Mouse (Mus musculus) left cerebral cortex, postnatal 14 days (tissue): Measurements from ENCODE around the gene Sac3d1. TPM values are rescaled to one million over a fixed set of nuclear protein-coding genes. Genes with fewer than 3 reads are reported as not detected.

ENCODE experiments used
- DNase-seq, 2 experiments: peaks; one replicate each; pipeline ENCODE4 v3.0.0; 2021 to 2022; ENCODE audit warnings: low spot score in 2 of 2, mixed read lengths in 1 of 2
- intact Hi-C: fragments of 180-260 bp; cut with DNase I; formaldehyde crosslinking; loops from one replicate; pipeline ENCODE4 v1.15.1; 2025
- total RNA-seq, 2 experiments: library from RNA; stranded (reverse); gene quantifications; 2 replicates each; pipeline ENCODE4 v1.2.3; 2021

The Sac3d1 gene
- total RNA-seq, 2 experiments from 2014 or later, result 23.7 to 24.7 TPM

- intact Hi-C loops, result loop anchor here (10.0 kb wide), 1 partner anchor 255 kb away; the partner anchor contains the start of gene Men1
- DNase-seq, result no peak
Observed at GRCm38 (mm10) chr19:6079983-6080480, 38.4 kb downstream of the Sac3d1 start, which contains the start of gene Tmem262. Gene Tmem262, plus strand, starts transcription at chr19:6080033.

GRCm38 (mm10) chr19:6076564-6077393, 41.7 kb downstream of the Sac3d1 start, which contains the start of gene Vps51:
Gene Vps51, minus strand, starts transcription at chr19:6077231.
- intact Hi-C loops, result no loop called here
- DNase-seq, result peak; percentile 88 to 92

- DNase-seq, result no peak
- intact Hi-C loops, result no loop called here
Observed at GRCm38 (mm10) chr19:6073889-6074288, 44.6 kb downstream of the Sac3d1 start.

GRCm38 (mm10) chr19:6071261-6071660, 47.2 kb downstream of the Sac3d1 start:
- intact Hi-C loops, result no loop called here

GRCm38 (mm10) chr19:6070571-6071250, 47.7 kb downstream of the Sac3d1 start:
- intact Hi-C loops, result no loop called here
- no peak for DNase-seq

More at GRCm38 (mm10) chr19:6071261-6071660, 47.2 kb downstream of the Sac3d1 start:
- no peak for DNase-seq

- DNase-seq, result no peak
- intact Hi-C loops, result loop anchor here (5.0 kb wide), 1 partner anchor 52 kb away; no protein-coding TSS in a partner anchor
Observed at GRCm38 (mm10) chr19:6069851-6070250, 48.6 kb downstream of the Sac3d1 start.

GRCm38 (mm10) chr19:6068951-6069350, 49.5 kb downstream of the Sac3d1 start:
- no peak for DNase-seq
- intact Hi-C loops, result loop anchor here (5.0 kb wide), 1 partner anchor 53 kb away; no protein-coding TSS in a partner anchor

- peak; percentile 90 to 91 for DNase-seq
- intact Hi-C loops, result loop anchor here (5.0 kb wide), 1 partner anchor 54 kb away; no protein-coding TSS in a partner anchor
Observed at GRCm38 (mm10) chr19:6067724-6068415, 50.6 kb downstream of the Sac3d1 start, which contains the start of gene Tm7sf2. Gene Tm7sf2, minus strand, starts transcription at chr19:6068373.

- peak; percentile 87 to 89 for DNase-seq
- intact Hi-C loops, result loop anchor here (5.0 kb wide), 1 partner anchor 55 kb away; no protein-coding TSS in a partner anchor
Observed at GRCm38 (mm10) chr19:6067011-6067723, 51.3 kb downstream of the Sac3d1 start.

GRCm38 (mm10) chr19:6066571-6066970, 51.9 kb downstream of the Sac3d1 start:
- intact Hi-C loops, result loop anchor here (5.0 kb wide), 1 partner anchor 56 kb away; no protein-coding TSS in a partner anchor
- DNase-seq, result peak in 1 of 2 experiments; percentile 45

Other genes with a start within 250 kb of the Sac3d1 start
- gene Frmd8, start 243.4 kb downstream of the Sac3d1 start, total RNA-seq, result 10 to 100 TPM; 11.1 to 12.1 TPM
- 1 to 10 TPM; 2.8 to 3.0 TPM for gene Slc25a45, start 240.8 kb downstream of the Sac3d1 start, total RNA-seq
- 1 to 10 TPM; 5.6 to 5.9 TPM for gene Tigd3, start 224.5 kb downstream of the Sac3d1 start, total RNA-seq
- gene Dpf2, start 205.6 kb downstream of the Sac3d1 start, total RNA-seq, result 10 to 100 TPM; 87.6 to 90.4 TPM
- 1 to 10 TPM; 7.1 to 8.0 TPM for gene Cdc42ep2, start 193.8 kb downstream of the Sac3d1 start, total RNA-seq
- gene Pola2, start 154.4 kb downstream of the Sac3d1 start, total RNA-seq, result 1 to 10 TPM; 6.2 to 6.6 TPM
- not detected for gene Slc22a20, start 132.5 kb downstream of the Sac3d1 start, total RNA-seq
- gene Capn1, start 102.8 kb downstream of the Sac3d1 start, total RNA-seq, result 10 to 100 TPM; 14.5 to 17.4 TPM
- gene Syvn1, start 72.1 kb downstream of the Sac3d1 start, total RNA-seq, result 10 to 100 TPM; 41.2 to 44.4 TPM
- 10 to 100 TPM; 49.8 to 54.3 TPM for gene Mrpl49, start 60.9 kb downstream of the Sac3d1 start, total RNA-seq
- 100 to 1,000 TPM; 597 to 658 TPM for gene Fau, start 60.8 kb downstream of the Sac3d1 start, total RNA-seq
- 10 to 100 TPM; 39.4 to 41.7 TPM for gene Znhit2, start 57.5 kb downstream of the Sac3d1 start, total RNA-seq
- 10 to 100 TPM; 41.3 to 46.1 TPM for gene Tm7sf2, start 50.3 kb downstream of the Sac3d1 start, total RNA-seq
- 10 to 100 TPM; 73.9 to 87.1 TPM for gene Vps51, start 41.4 kb downstream of the Sac3d1 start, total RNA-seq
- gene Tmem262, start 38.6 kb downstream of the Sac3d1 start, total RNA-seq, result not detected
- gene Gm28374, start 36.4 kb downstream of the Sac3d1 start, total RNA-seq, result 1 to 10 TPM in 1 of 2 experiments, under 1 TPM in 1; 0.59 to 1.3 TPM
- 10 to 100 TPM; 32.8 to 35.0 TPM for gene Zfpl1, start 33.7 kb downstream of the Sac3d1 start, total RNA-seq
- gene Cdca5, start 33.7 kb downstream of the Sac3d1 start, total RNA-seq, result under 1 TPM; 0.38 to 0.44 TPM
- not detected for gene AC131692.1, start 24.2 kb downstream of the Sac3d1 start, total RNA-seq
- gene Naaladl1, start 12.9 kb downstream of the Sac3d1 start, total RNA-seq, result not detected
- 10 to 100 TPM; 39.2 to 42.9 TPM for gene Snx15, start 9.7 kb upstream of the Sac3d1 start, total RNA-seq
- gene Batf2, start 22.3 kb upstream of the Sac3d1 start, total RNA-seq, result under 1 TPM in 1 of 2 experiments, not detected in 1; 0.33 TPM
- 10 to 100 TPM; 61.2 to 69.7 TPM for gene Arl2, start 22.9 kb upstream of the Sac3d1 start, total RNA-seq
- under 1 TPM; 0.27 to 0.40 TPM for gene Majin, start 65.7 kb upstream of the Sac3d1 start, total RNA-seq
- gene Gpha2, start 107.7 kb upstream of the Sac3d1 start, total RNA-seq, result not detected
- gene Ppp2r5b, start 117.2 kb upstream of the Sac3d1 start, total RNA-seq, result 100 to 1,000 TPM; 187 to 194 TPM
- 10 to 100 TPM; 37.8 to 38.5 TPM for gene Atg2a, start 123.0 kb upstream of the Sac3d1 start, total RNA-seq
- gene Ehd1, start 158.1 kb upstream of the Sac3d1 start, total RNA-seq, result 10 to 100 TPM; 44.2 to 51.7 TPM
- gene Cdc42bpg, start 187.8 kb upstream of the Sac3d1 start, total RNA-seq, result 1 to 10 TPM; 2.7 to 3.1 TPM
- gene Men1, start 216.3 kb upstream of the Sac3d1 start, total RNA-seq, result 10 to 100 TPM; 64.9 to 70.7 TPM
- 10 to 100 TPM; 60.0 to 75.9 TPM for gene Map4k2, start 222.5 kb upstream of the Sac3d1 start, total RNA-seq
- 100 to 1,000 TPM; 185 to 186 TPM for gene Sf1, start 245.0 kb upstream of the Sac3d1 start, total RNA-seq